Mouse (Mus musculus) CH12F3 (cell line): ENCODE measurements around the gene Ubqln2.

Experiments
- in situ Hi-C: fragments of 300-500 bp; cut with MboI; formaldehyde crosslinking; loops from 2 replicates; pipeline ENCODE4 v1.14.3; 2020; ENCODE audit warnings: low sequenced_read_pairs

Gene Ubqln2

DNA sequence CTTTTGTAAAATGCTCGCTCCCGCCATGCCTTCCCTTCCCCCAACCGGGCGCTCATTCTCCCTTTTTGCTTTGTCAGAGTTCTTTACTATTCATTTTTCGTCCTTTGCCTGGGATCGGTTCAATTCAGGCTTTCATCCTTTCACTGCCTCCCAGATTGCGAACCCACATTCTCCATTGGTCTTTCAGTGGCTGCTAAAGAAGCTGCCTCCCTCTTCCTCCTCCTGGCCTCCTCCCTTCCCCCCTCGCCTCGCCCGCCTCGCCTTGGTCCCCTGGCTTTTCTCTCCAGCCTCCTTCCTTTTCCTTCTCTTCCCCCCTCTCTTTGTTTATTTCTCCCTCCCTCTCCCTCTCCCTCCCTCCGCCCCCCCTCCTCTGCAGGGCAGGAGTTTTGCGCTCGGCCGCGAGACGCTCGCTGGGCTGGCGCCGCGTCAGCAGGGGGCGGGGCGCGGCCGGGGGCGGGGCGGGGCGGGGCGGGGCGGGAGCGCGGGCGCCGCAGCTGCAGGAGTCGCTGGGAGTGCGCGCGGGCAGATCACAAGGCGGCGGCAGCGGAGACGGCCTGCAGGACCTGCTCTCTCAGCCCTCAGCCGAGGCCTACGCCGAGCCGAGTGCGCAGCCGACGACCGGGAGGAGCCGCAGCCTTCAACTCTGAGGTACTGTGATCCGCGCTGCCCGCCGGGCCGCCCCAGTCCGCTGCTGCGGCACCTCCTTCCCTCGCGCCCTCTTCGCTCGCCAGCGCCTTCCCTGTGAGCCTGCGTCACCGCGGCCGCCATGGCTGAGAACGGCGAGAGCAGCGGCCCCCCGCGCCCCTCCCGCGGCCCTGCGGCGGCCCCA is at the start of gene Ubqln2:
Gene Ubqln2 (plus strand): TSS at position 540 of the 829 bp plus-strand sequence.
- in situ Hi-C loops = no loop called here

DNA sequence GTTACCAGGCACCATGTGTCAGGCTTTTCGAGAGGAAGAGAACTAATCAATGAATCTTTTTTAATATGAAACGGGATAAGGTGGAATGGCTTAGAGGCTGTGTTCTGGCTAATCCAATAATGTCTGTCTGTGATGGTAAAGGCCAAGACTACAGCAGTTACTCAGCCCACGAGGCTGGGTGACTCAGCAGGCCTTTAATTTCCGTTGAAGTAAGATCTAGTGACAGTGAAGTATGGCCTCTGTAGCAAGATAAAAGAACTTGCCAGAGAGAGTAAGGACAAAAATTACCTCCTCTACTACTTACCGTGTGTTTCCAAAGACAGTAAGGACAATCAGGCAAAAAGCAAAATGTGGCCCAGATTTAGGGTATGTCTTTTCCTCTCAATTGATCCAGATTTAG is 46.1 kb upstream of the Ubqln2 start:
- in situ Hi-C loops = no loop called here

DNA sequence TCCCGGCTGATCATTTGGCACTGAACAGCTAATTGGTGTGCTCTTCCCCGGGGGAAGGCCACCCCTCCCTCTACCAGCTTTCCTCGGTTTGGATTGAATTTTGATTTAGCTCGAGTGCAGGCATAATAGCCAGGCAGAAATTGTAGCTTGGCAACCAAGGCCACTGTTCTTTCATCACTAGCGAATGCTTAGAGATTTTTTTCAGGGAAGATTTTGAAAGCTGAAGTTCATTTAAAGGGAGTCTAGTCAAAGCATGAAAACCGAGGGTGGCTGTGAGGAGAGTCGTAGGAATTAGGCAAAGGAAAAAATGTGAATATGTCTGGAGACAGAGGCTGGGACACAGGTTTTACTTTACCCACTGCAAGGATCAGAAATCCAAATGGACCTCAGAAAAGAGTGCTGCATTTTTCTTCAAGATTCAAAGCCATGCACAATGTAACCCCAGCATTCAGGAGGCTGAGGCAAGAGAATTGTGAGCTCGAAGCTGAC is 21.2 kb upstream of the Ubqln2 start:
- in situ Hi-C loops = no loop called here

DNA sequence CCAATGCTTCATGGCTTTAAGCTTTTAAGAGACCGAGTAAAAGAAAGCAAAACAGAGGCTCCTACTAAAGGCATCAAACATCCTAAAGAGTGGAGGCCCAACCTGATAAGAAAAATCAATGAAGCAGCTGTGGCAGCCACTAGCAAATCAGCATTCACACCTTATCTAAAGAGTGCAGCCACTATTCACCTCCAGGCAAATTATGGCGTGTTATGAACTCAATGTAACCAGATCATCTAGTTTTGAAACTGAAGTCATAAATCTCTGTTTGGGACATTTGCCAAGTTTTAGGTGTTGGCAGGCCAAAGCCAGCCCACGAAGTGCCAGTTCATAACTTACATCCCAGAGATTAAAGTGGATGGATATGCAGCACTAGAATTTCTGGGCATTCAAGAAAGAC is 5.7 kb upstream of the Ubqln2 start:
- in situ Hi-C loops = no loop called here

DNA sequence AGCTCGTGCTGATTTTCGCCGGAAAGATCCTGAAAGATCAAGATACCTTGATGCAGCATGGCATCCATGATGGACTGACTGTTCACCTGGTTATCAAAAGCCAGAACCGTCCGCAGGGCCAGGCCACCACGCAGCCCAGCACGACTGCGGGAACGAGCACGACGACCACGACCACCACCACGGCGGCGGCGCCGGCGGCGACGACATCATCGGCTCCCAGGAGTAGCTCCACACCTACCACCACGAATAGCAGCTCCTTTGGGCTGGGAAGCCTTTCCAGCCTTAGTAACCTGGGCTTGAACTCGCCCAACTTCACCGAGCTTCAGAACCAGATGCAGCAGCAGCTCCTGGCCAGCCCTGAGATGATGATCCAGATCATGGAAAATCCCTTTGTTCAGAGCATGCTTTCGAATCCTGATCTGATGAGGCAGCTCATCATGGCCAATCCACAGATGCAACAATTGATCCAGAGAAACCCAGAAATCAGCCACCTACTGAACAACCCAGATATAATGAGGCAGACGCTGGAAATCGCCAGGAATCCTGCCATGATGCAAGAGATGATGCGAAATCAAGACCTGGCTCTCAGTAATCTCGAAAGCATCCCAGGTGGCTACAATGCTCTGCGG is 752 bp downstream of the Ubqln2 start:
- in situ Hi-C loops = no loop called here

DNA sequence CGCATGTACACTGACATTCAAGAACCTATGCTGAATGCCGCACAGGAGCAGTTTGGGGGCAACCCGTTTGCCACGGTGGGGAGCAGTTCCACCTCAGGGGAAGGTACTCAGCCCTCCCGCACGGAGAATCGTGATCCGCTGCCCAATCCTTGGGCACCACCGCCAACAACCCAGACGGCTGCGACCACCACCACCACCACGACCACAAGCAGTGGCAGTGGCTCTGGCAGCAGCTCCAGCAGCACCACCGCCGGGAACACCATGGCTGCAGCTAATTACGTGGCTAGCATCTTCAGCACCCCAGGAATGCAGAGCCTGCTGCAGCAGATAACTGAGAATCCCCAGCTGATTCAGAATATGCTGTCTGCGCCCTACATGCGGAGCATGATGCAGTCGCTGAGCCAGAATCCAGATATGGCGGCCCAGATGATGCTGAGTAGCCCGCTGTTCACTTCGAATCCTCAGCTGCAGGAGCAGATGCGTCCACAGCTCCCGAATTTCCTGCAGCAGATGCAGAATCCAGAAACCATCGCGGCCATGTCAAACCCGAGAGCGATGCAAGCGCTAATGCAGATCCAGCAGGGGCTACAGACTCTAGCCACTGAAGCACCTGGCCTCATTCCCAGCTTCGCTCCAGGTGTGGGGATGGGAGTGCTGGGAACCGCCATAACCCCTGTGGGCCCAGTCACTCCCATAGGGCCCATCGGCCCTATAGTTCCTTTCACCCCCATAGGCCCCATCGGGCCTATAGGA is 1.4 kb downstream of the Ubqln2 start:
- in situ Hi-C loops = no loop called here

DNA sequence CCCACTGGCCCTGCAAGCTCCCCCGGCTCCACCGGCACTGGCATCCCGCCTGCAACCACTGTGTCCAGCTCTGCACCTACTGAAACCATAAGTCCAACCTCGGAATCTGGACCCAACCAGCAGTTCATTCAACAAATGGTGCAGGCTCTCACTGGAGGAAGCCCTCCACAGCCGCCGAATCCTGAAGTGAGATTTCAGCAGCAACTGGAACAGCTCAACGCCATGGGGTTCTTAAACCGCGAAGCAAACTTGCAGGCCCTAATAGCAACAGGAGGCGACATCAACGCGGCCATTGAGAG is 2.0 kb downstream of the Ubqln2 start:
- in situ Hi-C loops = no loop called here

DNA sequence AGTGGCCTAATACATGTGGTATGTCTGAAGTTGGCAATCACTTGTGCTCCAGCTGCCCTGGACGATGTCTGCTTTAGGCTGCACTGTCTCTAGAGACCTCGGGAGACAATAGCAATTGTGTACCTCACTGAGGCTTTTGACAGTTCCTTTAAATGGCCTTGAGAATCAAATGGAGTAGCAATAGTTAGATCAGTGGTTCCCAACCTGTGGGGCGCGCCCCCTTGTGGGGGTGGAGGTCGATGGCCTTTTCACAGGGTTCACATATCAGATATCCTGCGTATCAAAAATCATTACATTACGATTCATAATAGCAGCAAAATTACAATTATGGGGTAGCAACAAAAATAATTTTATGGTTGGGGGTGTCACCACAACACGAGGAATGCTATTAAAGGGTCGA is 7.9 kb downstream of the Ubqln2 start:
- in situ Hi-C loops = no loop called here

DNA sequence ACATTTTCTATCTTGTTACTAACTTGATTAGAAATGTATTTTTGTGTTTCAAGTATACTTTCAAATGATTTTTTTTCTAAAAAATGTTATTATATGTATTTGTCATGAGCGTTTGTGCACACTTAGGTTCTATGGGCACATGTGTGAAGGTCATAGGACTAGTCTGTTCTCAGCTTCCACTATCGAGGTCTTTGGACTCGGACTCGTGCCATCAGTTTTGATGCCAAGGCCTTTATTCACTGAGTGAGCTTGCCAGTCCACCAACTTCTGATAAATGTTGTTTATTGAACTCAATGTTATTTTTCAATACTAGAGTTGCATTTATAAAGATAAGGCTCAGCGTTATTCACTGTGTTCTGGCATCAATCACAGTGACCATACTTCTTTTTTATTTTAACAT is 17.5 kb downstream of the Ubqln2 start:
- in situ Hi-C loops = no loop called here

DNA sequence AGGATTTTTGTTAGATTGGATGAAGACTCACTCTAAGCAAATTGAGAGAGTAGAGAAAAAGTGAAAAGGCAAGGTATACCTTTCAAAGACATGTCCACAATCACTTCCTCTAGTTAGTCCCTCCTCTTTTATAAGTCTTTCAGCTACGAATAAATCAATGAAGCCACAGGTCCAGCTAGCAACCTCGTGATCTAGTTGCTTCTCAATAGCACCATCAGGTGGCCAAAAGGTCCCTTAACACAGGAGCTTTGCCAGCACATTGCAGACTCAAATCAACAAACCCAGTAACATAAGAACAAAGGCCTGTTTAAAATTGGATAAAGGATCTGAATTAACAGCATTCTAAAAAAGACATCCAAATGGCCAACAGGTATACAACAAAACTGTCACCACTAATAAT is 30.4 kb downstream of the Ubqln2 start:
- in situ Hi-C loops = no loop called here
